Mouse (Mus musculus) stomach, postnatal 0 days (tissue): ENCODE results near the gene Gm14692.
"Not testable (repeated sequence)": the region's sequence is repeated elsewhere in the genome, so short reads cannot be mapped to it uniquely, and the experiment has no call there.

Experiments used
- CTCF ChIP-seq: IDR thresholded peaks from 2 replicates; pipeline ENCODE4 v1.5.1; 2016; ENCODE audit warnings: antibody characterized with exemption, low read depth, mild to moderate bottlenecking, moderate library complexity
- EP300 ChIP-seq: optimal IDR thresholded peaks from 2 replicates; pipeline ENCODE3; 2016; ENCODE audit warnings: antibody characterized with exemption

DNA sequence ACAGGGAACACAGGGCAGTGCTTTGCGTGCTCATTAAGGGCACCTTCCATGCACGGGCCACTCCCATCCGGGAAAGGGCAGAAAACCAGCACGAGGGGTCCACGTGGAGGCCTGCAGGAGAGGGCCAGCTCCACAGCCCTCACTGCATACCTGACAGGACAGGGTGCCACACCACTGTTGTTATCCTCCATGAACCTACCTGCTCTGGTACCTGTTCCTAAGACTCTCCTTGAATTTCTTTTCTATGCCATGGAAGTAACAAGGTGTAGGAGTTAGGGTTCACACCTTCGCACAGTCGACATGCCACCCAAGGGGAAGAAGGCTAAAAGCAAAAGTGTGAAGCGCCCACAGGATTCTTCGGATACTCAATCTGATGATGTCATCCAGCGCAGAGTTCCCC is at the start of gene Gm14692:
- not testable (repeated sequence) for TF ChIP-seq CTCF, EP300
